Mouse (Mus musculus): ENCODE measurements around the gene R3hdm4. TPM values are rescaled to one million over a fixed set of nuclear protein-coding genes. Genes with fewer than 3 reads are reported as not detected.
"Not testable (repeated sequence)": the region's sequence is repeated elsewhere in the genome, so short reads cannot be mapped to it uniquely, and the experiment has no call there.

Gene R3hdm4
- polyA plus RNA-seq, 1 experiment from 2014 or later, result 175 TPM

GRCm38 (mm10) chr10:79959847-79960601, 39.0 kb upstream of the R3hdm4 start, which contains the start of gene Wdr18:
Gene Wdr18, plus strand, starts transcription at chr10:79960152.
- WGBS, result under 1% methylated on average over 61 of the region's 61 CpGs
- Histone ChIP-seq H3K27ac (ENCODE audit: low read depth, low read length) (peak within 1 kb of the TSS; percentile 58; the same call in 1 of the 2 replicates), H3K9ac (ENCODE audit: low read length) (peak within 1 kb of the TSS; percentile 78), H3K27me3 (replicated peaks; ENCODE audit: control insufficient read depth, insufficient read depth, low read length) (no peaks in the 10 kb centered on the region), H3K9me3 (replicated peaks; ENCODE audit: control insufficient read depth, low read length) (no peaks in the 10 kb centered on the region), H3K36me3 (ENCODE audit: control insufficient read depth, insufficient read depth, low read length) (peaks cover 35% of the 10 kb centered on the region), H3K4me3 (ENCODE audit: low read depth, low read length) (peak within 1 kb of the TSS; percentile 91), H3K4me2 (ENCODE audit: low read length) (peak within 1 kb of the TSS; percentile 86), H3K4me1 (ENCODE audit: control insufficient read depth, insufficient read depth, low read length) (peaks cover 6% of the 10 kb centered on the region; the same call in 1 of the 2 replicates)
- DNase-seq (ENCODE audit: low spot score) (peak; percentile 99), ATAC-seq (peak; percentile 97)

DNA sequence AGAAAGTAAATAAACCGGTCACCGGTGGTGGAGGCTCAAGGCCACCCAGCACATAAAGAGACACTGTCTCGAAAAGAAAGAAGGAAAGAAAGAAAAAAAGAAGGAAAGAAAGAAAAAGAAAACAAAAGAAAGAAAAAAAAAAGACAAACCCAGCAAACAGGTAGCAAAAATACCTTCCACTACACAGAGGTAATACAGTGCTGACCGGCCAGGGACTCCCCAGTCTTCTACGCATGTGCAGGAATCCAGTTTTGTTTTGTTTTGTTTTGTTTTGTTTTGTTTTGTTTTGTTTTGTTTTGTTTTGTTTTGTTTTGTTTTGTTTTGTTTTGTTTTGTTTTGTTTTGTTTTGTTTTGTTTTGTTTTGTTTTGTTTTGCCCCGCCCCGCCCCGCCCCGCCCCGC, 38.4 kb upstream of the R3hdm4 start:
- H3K9ac ChIP-seq (ENCODE audit: low read length); H3K9me3 ChIP-seq (replicated peaks; ENCODE audit: control insufficient read depth, low read length); H3K4me1 ChIP-seq (ENCODE audit: control insufficient read depth, insufficient read depth, low read length); DNase-seq (ENCODE audit: low spot score); H3K27ac ChIP-seq (ENCODE audit: low read depth, low read length); H3K27me3 ChIP-seq (replicated peaks; ENCODE audit: control insufficient read depth, insufficient read depth, low read length); H3K4me3 ChIP-seq (ENCODE audit: low read depth, low read length): not testable (repeated sequence)
- ATAC-seq, result peak; percentile 36; the same call in 1 of the 2 replicates
- WGBS, result 34% methylated on average over 10 of the region's 10 CpGs
- H3K36me3 ChIP-seq (ENCODE audit: control insufficient read depth, insufficient read depth, low read length), result peaks cover 29% of the 10 kb centered on the region
- peak overlapping the region; percentile 86; the same call in 1 of the 2 replicates for H3K4me2 ChIP-seq (ENCODE audit: low read length)

DNA sequence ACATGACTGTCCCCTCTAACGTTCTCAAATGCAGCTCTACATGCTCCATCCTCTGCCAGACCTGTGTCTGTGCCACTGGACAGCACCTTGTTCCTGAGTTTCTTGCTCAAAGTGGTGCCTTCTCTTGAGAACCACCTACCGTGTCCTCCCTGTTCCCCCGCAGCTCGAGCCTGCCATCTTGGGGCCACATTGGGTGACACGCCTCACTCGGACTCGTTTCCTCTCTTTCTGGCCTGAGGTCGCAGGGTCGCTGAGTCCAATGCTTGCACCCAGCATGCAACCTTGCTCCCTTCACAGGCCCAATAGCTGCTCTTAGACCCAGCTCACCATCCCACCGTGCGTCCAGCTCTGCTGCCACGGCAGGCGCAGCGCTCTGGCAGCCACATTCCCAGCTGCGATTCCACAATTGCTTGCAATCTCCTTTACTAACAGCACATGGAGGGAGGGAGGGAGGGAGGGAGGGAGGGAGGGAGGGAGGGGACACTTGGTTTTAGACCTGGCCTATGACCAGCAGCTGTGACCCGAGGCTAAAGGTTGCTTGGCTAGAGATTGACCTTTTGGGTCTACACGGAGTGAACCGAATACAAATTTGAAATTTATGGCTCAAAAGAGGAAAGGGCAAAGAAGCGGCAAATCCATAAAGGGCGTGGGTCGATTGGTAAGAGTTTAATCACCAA, 37.3 kb upstream of the R3hdm4 start:
- ATAC-seq (no peak), DNase-seq (ENCODE audit: low spot score) (peak; percentile 62)
- H3K9me3 ChIP-seq (replicated peaks; ENCODE audit: control insufficient read depth, low read length), result no peaks in the 10 kb centered on the region
- peaks cover 20% of the 10 kb centered on the region for H3K36me3 ChIP-seq (ENCODE audit: control insufficient read depth, insufficient read depth, low read length)
- no peak overlapping the region for H3K9ac ChIP-seq (ENCODE audit: low read length)
- H3K4me3 ChIP-seq (ENCODE audit: low read depth, low read length), result no peak overlapping the region
- H3K4me1 ChIP-seq (ENCODE audit: control insufficient read depth, insufficient read depth, low read length), result peaks cover 6% of the 10 kb centered on the region; the same call in 1 of the 2 replicates
- no peak overlapping the region for H3K4me2 ChIP-seq (ENCODE audit: low read length)
- no peak overlapping the region for H3K27ac ChIP-seq (ENCODE audit: low read depth, low read length)
- H3K27me3 ChIP-seq (replicated peaks; ENCODE audit: control insufficient read depth, insufficient read depth, low read length), result no peaks in the 10 kb centered on the region
- WGBS, result 17% methylated on average over 21 of the region's 21 CpGs

GRCm38 (mm10) chr10:79956643-79957154, 35.7 kb upstream of the R3hdm4 start:
- DNase-seq (ENCODE audit: low spot score) (no peak), ATAC-seq (no peak)
- 23% methylated on average over 4 of the region's 4 CpGs for WGBS
- no peaks in the 10 kb centered on the region for H3K27me3 ChIP-seq (replicated peaks; ENCODE audit: control insufficient read depth, insufficient read depth, low read length)
- no peak overlapping the region for H3K27ac ChIP-seq (ENCODE audit: low read depth, low read length)
- no peak overlapping the region for H3K9ac ChIP-seq (ENCODE audit: low read length)
- no peak overlapping the region for H3K4me2 ChIP-seq (ENCODE audit: low read length)
- no peak overlapping the region for H3K4me3 ChIP-seq (ENCODE audit: low read depth, low read length)
- no peaks in the 10 kb centered on the region for H3K9me3 ChIP-seq (replicated peaks; ENCODE audit: control insufficient read depth, low read length)
- peaks cover 16% of the 10 kb centered on the region for H3K36me3 ChIP-seq (ENCODE audit: control insufficient read depth, insufficient read depth, low read length)
- peaks cover 6% of the 10 kb centered on the region; the same call in 1 of the 2 replicates for H3K4me1 ChIP-seq (ENCODE audit: control insufficient read depth, insufficient read depth, low read length)

- Histone ChIP-seq H3K9me3 (replicated peaks; ENCODE audit: control insufficient read depth, low read length) (no peaks in the 10 kb centered on the region), H3K9ac (ENCODE audit: low read length) (peak overlapping the region; percentile 29), H3K27me3 (replicated peaks; ENCODE audit: control insufficient read depth, insufficient read depth, low read length) (no peaks in the 10 kb centered on the region), H3K36me3 (ENCODE audit: control insufficient read depth, insufficient read depth, low read length) (peaks cover 23% of the 10 kb centered on the region), H3K4me1 (ENCODE audit: control insufficient read depth, insufficient read depth, low read length) (peaks cover 2% of the 10 kb centered on the region; the same call in 1 of the 2 replicates), H3K4me2 (ENCODE audit: low read length) (no peak overlapping the region), H3K4me3 (ENCODE audit: low read depth, low read length) (no peak overlapping the region), H3K27ac (ENCODE audit: low read depth, low read length) (no peak overlapping the region)
- 78% methylated on average over 9 of the region's 9 CpGs for WGBS
- ATAC-seq, result no peak
- no peak for DNase-seq (ENCODE audit: low spot score)
Observed at GRCm38 (mm10) chr10:79955691-79956090, 34.7 kb upstream of the R3hdm4 start.

- H3K27me3 ChIP-seq (replicated peaks; ENCODE audit: control insufficient read depth, insufficient read depth, low read length), result no peaks in the 10 kb centered on the region
- H3K27ac ChIP-seq (ENCODE audit: low read depth, low read length), result no peak overlapping the region
- DNase-seq (ENCODE audit: low spot score) (no peak), ATAC-seq (no peak)
- 84% methylated on average over 6 of the region's 6 CpGs for WGBS
- no peak overlapping the region for H3K4me2 ChIP-seq (ENCODE audit: low read length)
- peaks cover 37% of the 10 kb centered on the region for H3K36me3 ChIP-seq (ENCODE audit: control insufficient read depth, insufficient read depth, low read length)
- no peak overlapping the region for H3K9ac ChIP-seq (ENCODE audit: low read length)
- no peaks in the 10 kb centered on the region for H3K9me3 ChIP-seq (replicated peaks; ENCODE audit: control insufficient read depth, low read length)
- H3K4me3 ChIP-seq (ENCODE audit: low read depth, low read length), result no peak overlapping the region
- H3K4me1 ChIP-seq (ENCODE audit: control insufficient read depth, insufficient read depth, low read length), result no peaks in the 10 kb centered on the region
Observed at GRCm38 (mm10) chr10:79953946-79954345, 32.9 kb upstream of the R3hdm4 start.

DNA sequence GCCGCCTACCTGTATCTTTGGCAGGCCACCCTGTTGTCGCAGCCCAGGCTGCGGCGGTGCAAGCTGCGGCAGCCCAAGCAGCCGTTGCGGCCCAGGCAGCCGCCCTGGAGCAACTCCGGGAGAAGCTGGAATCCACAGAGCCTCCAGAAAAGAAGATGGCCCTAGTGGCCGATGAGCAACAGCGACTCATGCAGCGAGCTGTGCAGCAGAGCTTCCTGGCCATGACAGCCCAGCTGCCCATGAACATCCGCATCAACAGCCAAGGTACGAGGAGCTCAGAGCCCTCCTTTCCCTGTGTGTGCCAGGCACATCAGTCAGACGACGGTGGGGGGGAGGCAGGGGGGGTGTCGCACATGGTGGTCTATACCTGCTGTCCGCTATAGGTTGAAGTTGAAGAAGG, 29.7 kb upstream of the R3hdm4 start:
- DNase-seq (ENCODE audit: low spot score), result no peak
- H3K36me3 ChIP-seq (ENCODE audit: control insufficient read depth, insufficient read depth, low read length), result peaks cover 38% of the 10 kb centered on the region
- no peak overlapping the region for H3K9ac ChIP-seq (ENCODE audit: low read length)
- peaks cover 3% of the 10 kb centered on the region; the same call in 1 of the 2 replicates for H3K4me1 ChIP-seq (ENCODE audit: control insufficient read depth, insufficient read depth, low read length)
- H3K9me3 ChIP-seq (replicated peaks; ENCODE audit: control insufficient read depth, low read length), result no peaks in the 10 kb centered on the region
- H3K27ac ChIP-seq (ENCODE audit: low read depth, low read length), result no peak overlapping the region
- no peaks in the 10 kb centered on the region for H3K27me3 ChIP-seq (replicated peaks; ENCODE audit: control insufficient read depth, insufficient read depth, low read length)
- no peak overlapping the region for H3K4me2 ChIP-seq (ENCODE audit: low read length)
- 85% methylated on average over 18 of the region's 18 CpGs for WGBS
- ATAC-seq, result no peak
- no peak overlapping the region for H3K4me3 ChIP-seq (ENCODE audit: low read depth, low read length)

DNA sequence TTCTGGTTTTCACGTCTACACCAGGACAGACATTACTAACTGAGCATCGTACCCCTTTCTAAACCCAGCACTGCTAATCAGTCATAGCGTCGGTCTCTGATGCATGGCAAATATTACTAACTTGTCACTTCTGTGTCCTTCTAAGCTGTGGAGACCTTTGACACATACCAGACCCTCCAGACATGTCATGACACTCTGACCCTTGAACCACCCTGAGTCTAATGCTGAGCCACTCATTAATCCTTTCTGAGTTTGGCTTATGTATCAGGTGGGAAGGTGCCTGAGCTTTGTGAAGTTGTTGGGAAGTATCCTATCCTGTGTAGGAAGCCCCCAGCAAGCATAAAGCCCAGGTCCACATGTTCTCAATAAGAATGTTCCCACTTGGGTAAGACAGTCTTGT, 28.9 kb upstream of the R3hdm4 start:
- H3K9me3 ChIP-seq (replicated peaks; ENCODE audit: control insufficient read depth, low read length), result no peaks in the 10 kb centered on the region
- WGBS, result 96% methylated on average over 4 of the region's 4 CpGs
- no peak for ATAC-seq
- no peaks in the 10 kb centered on the region for H3K27me3 ChIP-seq (replicated peaks; ENCODE audit: control insufficient read depth, insufficient read depth, low read length)
- no peak overlapping the region for H3K4me3 ChIP-seq (ENCODE audit: low read depth, low read length)
- peaks cover 38% of the 10 kb centered on the region for H3K36me3 ChIP-seq (ENCODE audit: control insufficient read depth, insufficient read depth, low read length)
- DNase-seq (ENCODE audit: low spot score), result no peak
- H3K4me2 ChIP-seq (ENCODE audit: low read length), result no peak overlapping the region
- no peak overlapping the region for H3K27ac ChIP-seq (ENCODE audit: low read depth, low read length)
- no peak overlapping the region for H3K9ac ChIP-seq (ENCODE audit: low read length)
- peaks cover 3% of the 10 kb centered on the region; the same call in 1 of the 2 replicates for H3K4me1 ChIP-seq (ENCODE audit: control insufficient read depth, insufficient read depth, low read length)

Data from forebrain, embryonic 14.5 days (tissue).